Mouse (Mus musculus): ENCODE data around the gene Hist1h2bb.
"Not testable (repeated sequence)": the region's sequence is repeated elsewhere in the genome, so short reads cannot be mapped to it uniquely, and the experiment has no call there.

The Hist1h2bb gene

GRCm38 (mm10) chr13:23746201-23747080 lies at the start of gene Hist1h2bb:
Gene Hist1h2bb, plus strand, starts transcription at chr13:23746734.
- peak; percentile 51 for DNase-seq (ENCODE audit: low spot score)

- DNase-seq (ENCODE audit: low spot score), result no peak
These were observed 48.8 kb upstream of the Hist1h2bb start for GRCm38 (mm10) chr13:23697491-23698299.

GRCm38 (mm10) chr13:23698300-23698693 lies 48.2 kb upstream of the Hist1h2bb start, which contains the start of gene Hist1h4c:
Gene Hist1h4c, minus strand, starts transcription at chr13:23698454.
- DNase-seq (ENCODE audit: low spot score), result peak; percentile 98

GRCm38 (mm10) chr13:23698996-23699395 lies 47.5 kb upstream of the Hist1h2bb start:
- no peak for DNase-seq (ENCODE audit: low spot score)

GRCm38 (mm10) chr13:23699767-23700166 lies 46.8 kb upstream of the Hist1h2bb start:
- no peak for DNase-seq (ENCODE audit: low spot score)

- DNase-seq (ENCODE audit: low spot score), result peak; percentile 41
These were observed 45.6 kb upstream of the Hist1h2bb start for GRCm38 (mm10) chr13:23700786-23701520.

- DNase-seq (ENCODE audit: low spot score), result no peak
These were observed 44.3 kb upstream of the Hist1h2bb start for GRCm38 (mm10) chr13:23702220-23702619.

- not testable (repeated sequence) for DNase-seq (ENCODE audit: low spot score)
These were observed 43.7 kb upstream of the Hist1h2bb start for GRCm38 (mm10) chr13:23702801-23703200.

GRCm38 (mm10) chr13:23705751-23706356 lies 40.7 kb upstream of the Hist1h2bb start:
- no peak for DNase-seq (ENCODE audit: low spot score)

GRCm38 (mm10) chr13:23706771-23707170 lies 39.8 kb upstream of the Hist1h2bb start:
- no peak for DNase-seq (ENCODE audit: low spot score)

- no peak for DNase-seq (ENCODE audit: low spot score)
These were observed 38.5 kb upstream of the Hist1h2bb start for GRCm38 (mm10) chr13:23708041-23708440.

GRCm38 (mm10) chr13:23708654-23709053 lies 37.9 kb upstream of the Hist1h2bb start:
- DNase-seq (ENCODE audit: low spot score), result no peak

GRCm38 (mm10) chr13:23709714-23710373 lies 36.7 kb upstream of the Hist1h2bb start:
- no peak for DNase-seq (ENCODE audit: low spot score)

GRCm38 (mm10) chr13:23710374-23711089 lies 36.0 kb upstream of the Hist1h2bb start, which contains the start of gene Hfe:
Gene Hfe, minus strand, starts transcription at chr13:23710854.
- peak; percentile 21 for DNase-seq (ENCODE audit: low spot score)

GRCm38 (mm10) chr13:23716261-23717042 lies 30.1 kb upstream of the Hist1h2bb start:
- DNase-seq (ENCODE audit: low spot score), result no peak

- DNase-seq (ENCODE audit: low spot score), result no peak
These were observed 29.4 kb upstream of the Hist1h2bb start for GRCm38 (mm10) chr13:23717176-23717575.

GRCm38 (mm10) chr13:23717593-23718245 lies 28.8 kb upstream of the Hist1h2bb start:
- DNase-seq (ENCODE audit: low spot score), result not testable (repeated sequence)

- DNase-seq (ENCODE audit: low spot score), result no peak
These were observed 22.3 kb upstream of the Hist1h2bb start for GRCm38 (mm10) chr13:23724239-23724638.

- no peak for DNase-seq (ENCODE audit: low spot score)
These were observed 21.3 kb upstream of the Hist1h2bb start for GRCm38 (mm10) chr13:23725213-23725612.

All from urinary bladder, postnatal 25 days (tissue).